Comparison of ENCODE assay signal across 20 mouse cellular contexts in genomic region chr9:33475106-33475505, GRCm38 (mm10).
"Had no signal": no experiment of that assay in that cellular context is flagged by ENCODE, and none has a peak within 500 bp of the region (broad histone marks: within the 10 kb centered on the region; RNA-seq: fewer than 3 reads in every experiment).

No protein-coding gene starts in this region.

- H3K9me3 ChIP-seq: liver, embryonic 13.5 days; liver, embryonic 15.5 days; lung, embryonic 15.5 days; megakaryocyte, embryonic 14.5 days; midbrain, embryonic 12.5 days; neural tube, embryonic 13.5 days; neural tube, embryonic 15.5 days had no signal

- H3K36me3 ChIP-seq: liver, embryonic 13.5 days; liver, embryonic 15.5 days; lung, embryonic 15.5 days; midbrain, embryonic 12.5 days; neural tube, embryonic 13.5 days; neural tube, embryonic 15.5 days had no signal

- H3K4me1 ChIP-seq: liver, embryonic 13.5 days; liver, embryonic 15.5 days; lung, embryonic 15.5 days; megakaryocyte, embryonic 14.5 days; midbrain, embryonic 12.5 days; neural tube, embryonic 13.5 days; neural tube, embryonic 15.5 days had no signal

- H3K27ac ChIP-seq: liver, embryonic 13.5 days; liver, embryonic 15.5 days; lung, embryonic 15.5 days; macrophage; midbrain, embryonic 12.5 days; neural tube, embryonic 13.5 days; neural tube, embryonic 15.5 days had no signal

- H3K4me3 ChIP-seq: liver, embryonic 13.5 days; liver, embryonic 15.5 days; lung, embryonic 15.5 days; megakaryocyte, embryonic 14.5 days; midbrain, embryonic 12.5 days; myocyte; neural tube, embryonic 13.5 days; neural tube, embryonic 15.5 days had no signal

- H3K4me2 ChIP-seq: liver, embryonic 13.5 days; liver, embryonic 15.5 days; lung, embryonic 15.5 days; midbrain, embryonic 12.5 days; neural tube, embryonic 13.5 days; neural tube, embryonic 15.5 days had no signal

- ATAC-seq: liver, postnatal 0 days; lung, postnatal 0 days; midbrain, embryonic 16.5 days had no signal

- H3K9ac ChIP-seq: liver, embryonic 13.5 days; liver, embryonic 15.5 days; liver, postnatal 0 days; lung, embryonic 15.5 days; midbrain, embryonic 12.5 days; neural tube, embryonic 13.5 days; neural tube, embryonic 15.5 days had no signal

- H3K27me3 ChIP-seq: liver, embryonic 13.5 days; liver, embryonic 15.5 days; lung, embryonic 15.5 days; megakaryocyte, embryonic 14.5 days; midbrain, embryonic 12.5 days; neural tube, embryonic 13.5 days; neural tube, embryonic 15.5 days had no signal

- DNase-seq: liver, embryonic 13.5 days; liver, postnatal 0 days; lung, adult 2 months; lung, postnatal 14 days; lung, postnatal 36 days; midbrain, embryonic 14.5 days; right cerebral cortex, postnatal 14 days; thymus, adult 18-20 months; thymus, postnatal 14 days; thymus, postnatal 36 days had no signal
